Mouse (Mus musculus): ENCODE data around the gene Usp7. TPM values are rescaled to one million over a fixed set of nuclear protein-coding genes. Genes with fewer than 3 reads are reported as not detected.

The Usp7 gene
- total and polyA plus RNA-seq, 3 experiments: 94.2 to 425 (median 101) TPM

Other genes starting within 250 kb of the Usp7 start
- 44.5 and 53.4 TPM in 2 replicates for gene Pmm2, start 154.6 kb downstream of the Usp7 start, total RNA-seq (2012; rRNA removed)
- 10 to 100 TPM in 1 of 2 experiments, not detected in 1; 96.0 TPM for gene Pmm2, start 154.6 kb downstream of the Usp7 start, polyA plus RNA-seq (2012; ENCODE audit: insufficient read depth in 1 of 2, insufficient read length in 2 of 2, low read depth in 1 of 2, low replicate concordance in 2 of 2, missing spikeins in 1 of 2)
- 18.4 and 22.5 TPM in 2 replicates for gene Tmem186, start 154.6 kb downstream of the Usp7 start, total RNA-seq (2012; rRNA removed)
- gene Tmem186, start 154.6 kb downstream of the Usp7 start, polyA plus RNA-seq (2012; ENCODE audit: insufficient read depth in 1 of 2, insufficient read length in 2 of 2, low read depth in 1 of 2, low replicate concordance in 2 of 2, missing spikeins in 1 of 2): 10 to 100 TPM; 18.9 to 99.9 TPM
- 19.5 and 21.4 TPM in 2 replicates for gene Carhsp1, start 120.2 kb downstream of the Usp7 start, total RNA-seq (2012; rRNA removed)
- gene Carhsp1, start 120.2 kb downstream of the Usp7 start, polyA plus RNA-seq (2012; ENCODE audit: insufficient read depth in 1 of 2, insufficient read length in 2 of 2, low read depth in 1 of 2, low replicate concordance in 2 of 2, missing spikeins in 1 of 2): 10 to 100 TPM in 1 of 2 experiments, not detected in 1; 28.0 TPM
- not detected in 2 replicates for gene Gm5767, start 111.5 kb downstream of the Usp7 start, total RNA-seq (2012; rRNA removed)
- gene Gm5767, start 111.5 kb downstream of the Usp7 start, polyA plus RNA-seq (2012; ENCODE audit: insufficient read depth in 1 of 2, insufficient read length in 2 of 2, low read depth in 1 of 2, low replicate concordance in 2 of 2, missing spikeins in 1 of 2): not detected
- gene 1810013L24Rik, start 37.8 kb upstream of the Usp7 start, total RNA-seq (2012; rRNA removed): 25.3 and 27.6 TPM in 2 replicates
- gene 1810013L24Rik, start 37.8 kb upstream of the Usp7 start, polyA plus RNA-seq (2012; ENCODE audit: insufficient read depth in 1 of 2, insufficient read length in 2 of 2, low read depth in 1 of 2, low replicate concordance in 2 of 2, missing spikeins in 1 of 2): 100 to 1,000 TPM in 1 of 2 experiments, 10 to 100 TPM in 1; 29.9 to 154 TPM

Measured in MEL (cell line).